Mouse (Mus musculus) midbrain, postnatal 0 days (tissue): Measurements from ENCODE around the gene Clstn2. TPM values are rescaled to one million over a fixed set of nuclear protein-coding genes. Genes with fewer than 3 reads are reported as not detected.

ENCODE experiments used
- ATAC-seq: fragments of 200-750 bp; cut with Nextera tagmentation; 2 replicates; pipeline ENCODE4 v1.8.0; 2017; ENCODE audit warnings: moderate number of reproducible peaks, mild to moderate bottlenecking, moderate TSS enrichment, moderate library complexity; ENCODE audit not compliant: low FRiP score
- DNase-seq: peaks from one replicate; pipeline ENCODE4 v3.0.0-alpha.2; 2015; ENCODE audit warnings: low spot score
- H3K27ac ChIP-seq: fragments of 300-500 bp; sonication (generic); 2 replicates; pipeline ENCODE4 v1.5.1; 2014; ENCODE audit warnings: low read depth, mild to moderate bottlenecking, low read length, mixed read lengths
- H3K27me3 ChIP-seq: fragments of 300-500 bp; sonication (generic); 2 replicates; pipeline ENCODE4 v1.6.1; 2014; ENCODE audit warnings: low read length, control low read depth, mixed read lengths; ENCODE audit not compliant: insufficient read depth
- H3K36me3 ChIP-seq: fragments of 300-500 bp; sonication (generic); 2 replicates; pipeline ENCODE4 v1.6.1; 2014; ENCODE audit warnings: low read length, control low read depth, mixed read lengths; ENCODE audit not compliant: insufficient read depth
- H3K4me1 ChIP-seq: fragments of 300-500 bp; sonication (generic); 2 replicates; pipeline ENCODE4 v1.6.1; 2014; ENCODE audit warnings: mild to moderate bottlenecking, control low read depth, antibody characterized with exemption, low read length, mixed read lengths; ENCODE audit not compliant: insufficient read depth
- H3K4me2 ChIP-seq: fragments of 300-500 bp; sonication (generic); 2 replicates; pipeline ENCODE4 v1.6.1; 2014; ENCODE audit warnings: low read depth, mild to moderate bottlenecking, low read length, mixed read lengths; ENCODE audit not compliant: poor library complexity, severe bottlenecking
- H3K4me3 ChIP-seq: fragments of 300-500 bp; sonication (generic); 2 replicates; pipeline ENCODE4 v1.5.1; 2014; ENCODE audit warnings: low read depth, mild to moderate bottlenecking, low read length, moderate library complexity
- H3K9ac ChIP-seq: fragments of 300-500 bp; sonication (generic); replicated peaks from 2 replicates; pipeline ENCODE4 v1.6.1; 2014; ENCODE audit warnings: mild to moderate bottlenecking, low read length, moderate library complexity, mixed read lengths; ENCODE audit not compliant: poor library complexity, severe bottlenecking
- H3K9me3 ChIP-seq: fragments of 300-500 bp; sonication (generic); 2 replicates; pipeline ENCODE4 v1.6.1; 2016; ENCODE audit warnings: low read length, control low read depth
- CTCF ChIP-seq: IDR thresholded peaks from 2 replicates; pipeline ENCODE4 v1.5.1; 2016; ENCODE audit warnings: antibody characterized with exemption, mild to moderate bottlenecking
- WGBS: fragments of 180-500 bp; shearing (Covaris S2); extraction: QIAGEN DNeasy Blood & Tissue Kit; methylation state at CpG from one replicate; pipeline ENCODE4 v1.1.7; 2014; 5-methylcytosine and 5-hydroxymethylcytosine counted together
- polyA plus RNA-seq: library from polyadenylated mRNA; unstranded; fragments of >200 nt; fragmentation: Nextera tagmentation; extraction: Ambion mirVana; gene quantifications from 2 replicates; pipeline ENCODE4 v1.2.1, GENCODE M21; 2015
- total RNA-seq: library from RNA; depleted of rRNA; stranded (reverse); fragments of >200 nt; gene quantifications from 2 replicates; pipeline ENCODE4 v1.2.3, GENCODE M21; 2014

Gene Clstn2
- total and polyA plus RNA-seq, 2 experiments from 2014 or later: 9.2 to 45.7 TPM

DNA sequence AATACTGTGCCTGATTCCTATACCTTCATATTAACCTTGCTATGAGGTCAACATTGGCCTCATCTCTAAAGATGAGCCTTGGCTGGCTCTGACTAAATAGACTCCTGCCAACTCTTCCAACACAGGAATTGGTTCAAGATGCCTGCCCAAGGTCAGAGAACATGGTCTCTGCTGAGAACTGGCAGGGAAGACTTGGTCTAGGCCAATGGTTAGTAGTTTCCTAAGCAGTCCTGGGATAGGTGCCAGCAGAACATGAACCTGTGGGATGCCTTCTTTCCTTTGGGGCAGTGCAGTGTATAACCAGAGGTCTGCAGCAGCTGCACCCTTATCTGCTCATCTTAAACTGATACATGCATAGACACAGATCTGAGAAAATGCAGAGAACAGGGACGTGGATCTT, 505.7 kb downstream of the Clstn2 start:
- Histone ChIP-seq H3K4me3 (no peak overlapping the region), H3K36me3 (no peaks in the 10 kb centered on the region), H3K9ac (no peak overlapping the region), H3K27ac (no peak overlapping the region), H3K9me3 (no peaks in the 10 kb centered on the region), H3K4me2 (no peak overlapping the region), H3K4me1 (no peaks in the 10 kb centered on the region), H3K27me3 (no peaks in the 10 kb centered on the region)
- no peak for DNase-seq
- 91% methylated on average over 1 of the region's 1 CpGs for WGBS
- TF ChIP-seq CTCF: no peak
- no peak for ATAC-seq

DNA sequence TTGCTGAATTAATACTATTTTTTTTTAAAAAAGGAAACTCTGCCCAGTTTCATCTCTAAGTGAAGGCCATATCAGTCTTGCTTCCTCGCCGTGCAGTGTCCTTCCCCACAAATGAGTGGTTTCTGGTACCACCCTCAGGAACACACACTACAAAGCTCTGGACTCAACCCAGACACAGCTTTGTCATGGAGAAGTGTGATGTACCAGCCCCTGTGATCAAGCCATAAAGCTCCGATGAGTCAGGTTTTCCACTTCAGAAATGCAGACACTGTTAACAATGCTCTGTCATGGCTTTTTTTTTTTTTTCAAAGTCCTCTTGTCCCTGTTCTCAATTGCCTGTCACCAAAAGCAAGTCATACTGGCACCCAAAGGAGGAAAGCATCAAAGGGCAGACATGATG, 507.4 kb downstream of the Clstn2 start:
- no peak overlapping the region for H3K4me3 ChIP-seq
- WGBS: 86% methylated on average over 3 of the region's 3 CpGs
- no peaks in the 10 kb centered on the region for H3K9me3 ChIP-seq
- TF ChIP-seq CTCF: no peak
- ATAC-seq: no peak
- no peaks in the 10 kb centered on the region for H3K4me1 ChIP-seq
- no peak overlapping the region for H3K27ac ChIP-seq
- H3K27me3 ChIP-seq: no peaks in the 10 kb centered on the region
- no peak overlapping the region for H3K4me2 ChIP-seq
- no peak for DNase-seq
- no peaks in the 10 kb centered on the region for H3K36me3 ChIP-seq
- no peak overlapping the region for H3K9ac ChIP-seq

GRCm38 (mm10) chr9:97524861-97525260, 508.1 kb downstream of the Clstn2 start:
- TF ChIP-seq CTCF: no peak
- Histone ChIP-seq H3K4me2 (no peak overlapping the region), H3K4me1 (no peaks in the 10 kb centered on the region), H3K9me3 (no peaks in the 10 kb centered on the region), H3K27ac (no peak overlapping the region), H3K36me3 (no peaks in the 10 kb centered on the region), H3K9ac (no peak overlapping the region), H3K4me3 (no peak overlapping the region), H3K27me3 (no peaks in the 10 kb centered on the region)
- no peak for ATAC-seq
- 76% methylated on average over 3 of the region's 3 CpGs for WGBS
- DNase-seq: no peak

- Histone ChIP-seq H3K27me3 (no peaks in the 10 kb centered on the region), H3K27ac (no peak overlapping the region), H3K9ac (no peak overlapping the region), H3K9me3 (no peaks in the 10 kb centered on the region), H3K4me1 (no peaks in the 10 kb centered on the region), H3K4me3 (no peak overlapping the region), H3K36me3 (no peaks in the 10 kb centered on the region), H3K4me2 (no peak overlapping the region)
- ATAC-seq: no peak
- no peak for DNase-seq
- WGBS: 92% methylated on average over 3 of the region's 3 CpGs
- no peak for TF ChIP-seq CTCF
Measured at GRCm38 (mm10) chr9:97520771-97521170, 512.2 kb downstream of the Clstn2 start.

DNA sequence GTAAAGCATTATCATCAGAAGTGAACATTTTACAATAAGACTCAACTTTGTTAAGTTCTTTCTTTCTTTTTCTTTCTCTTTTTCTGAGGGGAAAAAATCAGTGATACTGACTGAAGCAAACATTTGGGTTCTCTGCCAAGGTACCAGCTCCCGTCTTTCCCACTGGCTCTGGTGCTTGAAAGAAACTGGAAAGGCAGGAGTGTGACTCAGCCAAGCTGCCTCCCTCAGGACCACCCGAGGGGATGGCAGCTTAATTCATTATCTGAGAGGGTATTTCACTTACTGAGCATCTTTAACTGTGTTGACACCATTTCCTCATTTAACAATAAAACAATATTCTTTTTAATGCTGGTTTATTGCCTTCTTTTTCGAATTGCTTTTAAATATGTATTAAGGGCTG, 516.0 kb downstream of the Clstn2 start:
- Histone ChIP-seq H3K4me3 (no peak overlapping the region), H3K27me3 (no peaks in the 10 kb centered on the region), H3K4me1 (no peaks in the 10 kb centered on the region), H3K9me3 (no peaks in the 10 kb centered on the region), H3K36me3 (no peaks in the 10 kb centered on the region), H3K27ac (no peak overlapping the region), H3K4me2 (no peak overlapping the region), H3K9ac (no peak overlapping the region)
- ATAC-seq: no peak
- no peak for TF ChIP-seq CTCF
- WGBS: 51% methylated on average over 3 of the region's 3 CpGs
- DNase-seq: no peak

GRCm38 (mm10) chr9:97514639-97515038, 518.3 kb downstream of the Clstn2 start:
- no peak for DNase-seq
- H3K4me2 ChIP-seq: no peak overlapping the region
- no peak overlapping the region for H3K9ac ChIP-seq
- no peak overlapping the region for H3K4me3 ChIP-seq
- H3K36me3 ChIP-seq: no peaks in the 10 kb centered on the region
- no peaks in the 10 kb centered on the region for H3K9me3 ChIP-seq
- 95% methylated on average over 2 of the region's 2 CpGs for WGBS
- H3K4me1 ChIP-seq: no peaks in the 10 kb centered on the region
- no peak for ATAC-seq
- H3K27ac ChIP-seq: no peak overlapping the region
- no peaks in the 10 kb centered on the region for H3K27me3 ChIP-seq
- no peak for TF ChIP-seq CTCF
